Mouse (Mus musculus) olfactory bulb, adult 2 months (tissue): ENCODE results near the gene Akt3. TPM values are rescaled to one million over a fixed set of nuclear protein-coding genes. Genes with fewer than 3 reads are reported as not detected.

ENCODE experiments used
- H3K27ac ChIP-seq: fragments of 200-500 bp; 2 replicates; pipeline ENCODE4 v1.5.1; 2012; ENCODE audit warnings: low read depth, low read length; ENCODE audit not compliant: insufficient read depth
- H3K4me1 ChIP-seq: fragments of 200-500 bp; 2 replicates; pipeline ENCODE4 v1.6.1; 2012; ENCODE audit warnings: low read length; ENCODE audit not compliant: control insufficient read depth, insufficient read depth
- H3K4me3 ChIP-seq: fragments of 200-500 bp; 2 replicates; pipeline ENCODE4 v1.5.1; 2012; ENCODE audit warnings: mild to moderate bottlenecking, low read depth, low read length, moderate library complexity; ENCODE audit not compliant: insufficient read depth
- CTCF ChIP-seq: fragments of 200-500 bp; IDR thresholded peaks from 2 replicates; pipeline ENCODE4 v1.5.1; 2012; ENCODE audit warnings: low read depth, mild to moderate bottlenecking, low read length, moderate library complexity; ENCODE audit not compliant: insufficient read depth
- POLR2A ChIP-seq: fragments of 200-500 bp; IDR thresholded peaks from 2 replicates; pipeline ENCODE4 v1.6.1; 2012; ENCODE audit warnings: mild to moderate bottlenecking, low read depth, low read length, moderate library complexity; ENCODE audit not compliant: insufficient read depth
- WGBS: fragments of 180-500 bp; shearing (Covaris S2); methylation state at CpG from one replicate; pipeline ENCODE4 v1.1.7; 2018; 5-methylcytosine and 5-hydroxymethylcytosine counted together
- polyA plus RNA-seq: library from polyadenylated mRNA; stranded (reverse); fragments of >200 nt; gene quantifications from 2 replicates; pipeline ENCODE4 v1.2.4, GENCODE M21; 2012; ENCODE audit warnings: low replicate concordance; ENCODE audit not compliant: missing spikeins, insufficient read depth, insufficient read length

Akt3 gene
- polyA plus RNA-seq, 1 experiment: 204 TPM

DNA sequence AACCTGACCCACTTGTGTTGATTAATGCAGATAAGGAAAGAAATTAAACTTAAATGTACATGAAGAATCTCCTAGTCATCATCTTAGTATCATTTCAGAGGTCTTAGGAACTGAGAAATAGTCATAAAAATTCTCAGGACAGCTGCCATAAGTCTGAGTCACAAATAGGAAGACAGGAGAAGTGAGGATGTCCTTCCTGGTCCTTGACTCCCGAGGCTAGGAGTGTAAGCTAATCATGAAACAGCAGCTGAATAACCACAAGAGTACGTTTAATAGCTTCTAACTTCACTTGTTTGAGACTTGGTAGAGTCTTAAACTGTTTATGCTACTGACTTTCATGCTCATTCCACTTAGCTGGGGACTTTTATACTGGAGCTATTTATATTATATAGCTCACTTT, 229.0 kb downstream of the Akt3 start:
- no peak for TF ChIP-seq POLR2A
- no peak for TF ChIP-seq CTCF
- no peak overlapping the region for H3K4me3 ChIP-seq
- WGBS: 84% methylated on average over 2 of the region's 2 CpGs
- no peak overlapping the region for H3K27ac ChIP-seq
- no peaks in the 10 kb centered on the region for H3K4me1 ChIP-seq

- TF ChIP-seq POLR2A (no peak), CTCF (no peak)
- Histone ChIP-seq H3K27ac (no peak overlapping the region), H3K4me1 (no peaks in the 10 kb centered on the region), H3K4me3 (no peak overlapping the region)
- WGBS: 62% methylated on average over 3 of the region's 3 CpGs
Observed at GRCm38 (mm10) chr1:177027706-177028105, 230.3 kb downstream of the Akt3 start.

- TF ChIP-seq CTCF (no peak), POLR2A (no peak)
- WGBS: 61% methylated on average over 3 of the region's 3 CpGs
- H3K4me1 ChIP-seq: no peaks in the 10 kb centered on the region
- no peak overlapping the region for H3K4me3 ChIP-seq
- H3K27ac ChIP-seq: no peak overlapping the region
Observed at GRCm38 (mm10) chr1:177022751-177023150, 235.3 kb downstream of the Akt3 start.

DNA sequence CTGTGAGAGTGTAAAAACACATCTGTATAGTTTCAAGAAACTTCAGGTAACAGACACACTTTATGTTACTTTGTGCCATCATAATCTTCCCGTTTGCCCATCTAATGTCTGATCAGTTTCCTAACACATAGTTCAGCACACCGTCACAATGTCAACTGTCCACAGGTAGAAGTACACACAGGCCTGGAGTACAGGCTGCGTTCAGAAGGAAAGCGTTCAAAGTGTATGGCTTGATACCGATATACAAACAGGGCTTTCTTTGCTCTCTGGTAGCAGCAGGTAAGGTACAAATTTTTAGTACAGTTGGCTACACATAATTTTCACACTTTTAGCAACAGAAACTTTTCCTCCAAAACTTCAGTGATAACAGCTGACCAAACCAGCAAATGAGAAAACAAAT, 238.3 kb downstream of the Akt3 start:
- no peak overlapping the region for H3K27ac ChIP-seq
- no peak overlapping the region for H3K4me3 ChIP-seq
- 97% methylated on average over 5 of the region's 5 CpGs for WGBS
- H3K4me1 ChIP-seq: peaks cover 7% of the 10 kb centered on the region; the same call in 1 of the 2 replicates
- TF ChIP-seq CTCF: no peak
- TF ChIP-seq POLR2A: no peak

DNA sequence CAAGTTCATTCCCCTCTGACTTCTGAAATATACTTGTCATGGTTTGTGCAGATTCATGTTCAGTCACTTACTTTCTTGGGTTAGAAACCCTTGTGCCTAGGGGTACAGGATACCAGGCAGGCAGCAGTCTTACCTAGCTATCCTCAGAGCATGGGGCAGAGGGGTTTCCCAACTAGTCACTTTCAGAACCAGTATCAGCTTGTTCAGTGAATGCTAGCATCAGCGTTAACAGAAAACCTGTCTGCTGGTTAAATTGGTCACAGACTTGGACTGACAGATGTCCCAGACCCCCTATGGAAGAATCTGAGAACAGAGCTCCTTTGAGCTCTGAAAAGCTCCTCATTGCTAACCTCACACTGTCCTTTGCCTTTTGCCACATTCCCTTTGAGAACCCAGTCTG, 239.3 kb downstream of the Akt3 start:
- 84% methylated on average over 1 of the region's 1 CpGs for WGBS
- no peak overlapping the region for H3K27ac ChIP-seq
- TF ChIP-seq CTCF (no peak), POLR2A (no peak)
- no peak overlapping the region for H3K4me3 ChIP-seq
- H3K4me1 ChIP-seq: peaks cover 7% of the 10 kb centered on the region; the same call in 1 of the 2 replicates

- H3K27ac ChIP-seq: no peak overlapping the region
- H3K4me3 ChIP-seq: no peak overlapping the region
- peaks cover 7% of the 10 kb centered on the region; the same call in 1 of the 2 replicates for H3K4me1 ChIP-seq
- TF ChIP-seq POLR2A (no peak), CTCF (no peak)
- 86% methylated on average over 2 of the region's 2 CpGs for WGBS
Observed at GRCm38 (mm10) chr1:177016729-177017128, 241.3 kb downstream of the Akt3 start.

DNA sequence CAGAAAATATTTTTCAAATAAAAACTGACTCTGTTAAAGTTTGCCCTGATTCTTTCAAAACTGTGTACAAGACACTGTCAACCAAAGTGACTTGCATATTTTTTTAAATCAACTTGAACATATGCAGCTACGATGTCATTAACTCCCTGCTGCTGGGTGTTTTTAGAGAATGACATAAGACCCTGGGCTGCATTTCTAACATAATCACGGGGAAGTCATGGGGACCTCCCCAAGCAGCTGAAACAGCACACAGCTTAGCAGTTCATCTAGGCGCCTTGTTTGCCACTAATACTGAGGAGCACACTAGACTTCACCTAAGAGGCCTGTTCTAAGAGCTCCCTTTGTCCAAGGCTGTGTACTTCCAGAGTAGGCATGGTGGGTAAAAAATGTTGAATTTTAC, 242.1 kb downstream of the Akt3 start:
- Histone ChIP-seq H3K4me3 (no peak overlapping the region), H3K27ac (no peak overlapping the region)
- WGBS: 54% methylated on average over 3 of the region's 3 CpGs

DNA sequence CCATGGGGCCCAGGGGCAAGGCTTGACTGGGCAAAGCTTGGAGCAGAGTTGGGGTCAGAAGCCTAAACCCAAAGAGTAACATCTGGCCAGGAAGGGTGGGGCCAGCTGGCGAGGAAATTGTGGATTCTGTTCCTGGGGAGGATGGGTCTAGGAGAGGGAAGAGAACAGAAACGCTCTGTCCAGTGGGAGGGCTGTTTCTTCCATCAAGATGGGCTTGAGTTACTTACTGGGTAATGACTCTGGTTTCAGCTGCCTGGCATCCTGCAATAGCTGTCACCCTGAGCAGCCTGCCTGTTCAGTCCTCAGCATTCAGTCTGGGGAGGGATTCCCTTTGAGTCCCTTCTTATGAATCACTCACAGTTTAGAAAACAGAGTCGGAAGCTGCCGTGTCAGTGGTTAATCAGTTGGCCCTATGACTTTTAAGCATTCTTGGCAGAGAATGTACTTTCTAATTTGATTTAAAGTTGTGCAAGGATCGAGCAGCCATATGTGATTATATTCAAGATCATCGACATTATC, 243.0 kb downstream of the Akt3 start:
- WGBS: 50% methylated on average over 6 of the region's 6 CpGs
- H3K27ac ChIP-seq: no peak overlapping the region; the same call in 1 of the 2 replicates

More for the DNA sequence above, 242.1 kb downstream of the Akt3 start:
- peaks cover 7% of the 10 kb centered on the region; the same call in 1 of the 2 replicates for H3K4me1 ChIP-seq
- TF ChIP-seq POLR2A (no peak), CTCF (no peak)

GRCm38 (mm10) chr1:177014346-177014745, 243.7 kb downstream of the Akt3 start:
- 43% methylated on average over 2 of the region's 2 CpGs for WGBS
- H3K4me3 ChIP-seq: no peak overlapping the region
- no peak overlapping the region; the same call in 1 of the 2 replicates for H3K27ac ChIP-seq
- peaks cover 7% of the 10 kb centered on the region; the same call in 1 of the 2 replicates for H3K4me1 ChIP-seq
- TF ChIP-seq POLR2A: no peak
- no peak for TF ChIP-seq CTCF

More for the DNA sequence above, 243.0 kb downstream of the Akt3 start:
- TF ChIP-seq CTCF (no peak), POLR2A (no peak)
- no peak overlapping the region for H3K4me3 ChIP-seq
- peaks cover 7% of the 10 kb centered on the region; the same call in 1 of the 2 replicates for H3K4me1 ChIP-seq

- Histone ChIP-seq H3K4me3 (no peak overlapping the region), H3K27ac (no peak overlapping the region), H3K4me1 (peaks cover 7% of the 10 kb centered on the region; the same call in 1 of the 2 replicates)
- TF ChIP-seq CTCF (no peak), POLR2A (no peak)
- WGBS: 42% methylated on average over 3 of the region's 3 CpGs
Observed at GRCm38 (mm10) chr1:177013776-177014175, 244.2 kb downstream of the Akt3 start.
